Mouse (Mus musculus) adrenal gland, postnatal 36 days (tissue): ENCODE results near the gene Dzip1l. TPM values are rescaled to one million over a fixed set of nuclear protein-coding genes. Genes with fewer than 3 reads are reported as not detected.
"Not testable (repeated sequence)": the region's sequence is repeated elsewhere in the genome, so short reads cannot be mapped to it uniquely, and the experiment has no call there.

Source experiments
- DNase-seq, 2 experiments: peaks; one replicate each; pipeline ENCODE4 v3.0.0; 2021; ENCODE audit warnings: mixed read lengths in 1 of 2
- long read RNA-seq, 2 experiments: library from polyadenylated mRNA; stranded (forward); transcript quantifications; one replicate each; pipeline ENCODE4 v2.0.0; 2021; ENCODE audit warnings: borderline sequencing depth in 2 of 2
- total RNA-seq, 2 experiments: library from RNA; stranded (reverse); gene quantifications; 2 replicates each; pipeline ENCODE4 v1.2.3; 2021

The Dzip1l gene
- total RNA-seq, result 1 to 10 TPM; 4.5 to 4.6 TPM
- long read RNA-seq, experiment 1, partial matches to known transcripts, result 1 of 2 reads
- long read RNA-seq, experiment 1, other reads (novel, unspliced or antisense), result 1 of 2 reads
- long read RNA-seq, experiment 2, result 0 reads

- peak; percentile 72 to 80 for DNase-seq
Observed at GRCm38 (mm10) chr9:99629281-99630011, at the start of gene Dzip1l. Gene Dzip1l (plus strand): TSS chr9:99629496.

- peak; percentile 13 to 58 for DNase-seq
Observed at GRCm38 (mm10) chr9:99580655-99581054, 48.6 kb upstream of the Dzip1l start.

DNA sequence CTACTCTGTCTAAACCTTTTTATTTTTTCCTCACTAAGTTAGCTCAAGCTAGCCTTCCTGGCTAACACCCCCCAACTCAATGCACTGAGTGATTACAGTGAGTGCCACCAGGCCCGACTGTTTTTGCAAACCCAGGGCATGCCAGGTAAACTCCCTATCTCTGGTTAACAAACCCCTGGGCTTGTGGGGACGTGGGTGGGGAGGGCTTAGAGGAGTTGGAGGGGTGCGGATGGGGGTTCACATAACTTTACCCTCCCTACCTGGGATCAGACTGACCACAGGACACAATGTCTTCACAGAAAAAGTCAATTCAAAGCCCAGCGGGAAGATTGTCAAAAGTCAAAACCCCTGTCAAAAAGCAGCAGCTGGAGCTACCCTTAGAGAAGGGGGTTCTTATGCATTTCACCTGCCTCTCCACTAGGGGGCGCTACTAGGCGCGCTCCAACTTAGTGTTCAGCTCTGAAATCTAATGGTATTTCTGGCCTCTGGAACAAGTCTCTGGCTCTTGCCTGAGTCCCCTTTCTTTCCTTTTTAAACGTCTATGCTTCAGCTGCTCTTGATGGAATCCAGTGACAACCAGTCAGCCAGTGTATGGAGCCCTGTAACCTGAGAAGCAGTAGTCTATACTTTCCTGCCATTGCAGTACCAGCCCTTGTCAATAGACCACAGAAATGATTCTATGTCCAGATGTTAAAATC, 41.6 kb upstream of the Dzip1l start:
- peak; percentile 73 to 79 for DNase-seq

DNA sequence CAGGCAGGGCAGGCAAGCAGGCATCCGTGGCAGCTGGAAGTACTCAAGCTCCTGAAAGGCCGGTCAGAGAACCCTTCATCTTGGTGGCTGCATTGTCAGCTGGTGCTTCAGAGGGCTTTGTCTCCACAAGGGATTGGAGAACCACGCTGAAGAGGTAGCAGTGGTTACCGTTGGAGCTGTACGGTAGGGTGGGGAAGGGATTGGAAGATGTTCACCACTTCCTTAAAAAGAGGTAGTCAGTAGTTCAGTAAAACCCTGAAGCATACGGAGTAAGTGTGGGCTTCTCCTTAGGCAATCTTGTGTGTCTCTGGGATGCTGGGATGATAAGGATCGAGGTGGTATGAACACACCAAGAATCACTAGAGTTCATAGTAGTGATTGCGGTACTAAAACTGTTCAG, 38.2 kb upstream of the Dzip1l start:
- no peak for DNase-seq

DNA sequence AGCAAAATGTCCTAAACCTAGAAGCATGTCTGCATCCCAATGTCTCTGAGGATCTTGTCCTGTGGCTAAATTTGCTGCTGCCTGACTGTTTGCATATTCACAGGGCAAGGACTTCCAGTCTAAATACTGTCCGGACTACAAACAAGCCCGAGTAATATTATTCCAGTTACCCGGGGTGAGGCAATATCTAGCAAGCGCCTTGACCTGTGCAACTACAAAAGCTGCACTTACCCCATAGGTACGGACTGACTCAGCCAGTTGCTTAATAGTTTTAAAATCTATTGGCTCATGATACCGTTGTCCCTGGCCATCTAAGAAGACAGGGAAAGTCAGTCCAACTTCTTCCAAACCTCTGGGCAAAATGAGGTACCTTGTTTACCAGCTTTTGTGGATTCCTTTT, 30.2 kb upstream of the Dzip1l start:
- not testable (repeated sequence) for DNase-seq

DNA sequence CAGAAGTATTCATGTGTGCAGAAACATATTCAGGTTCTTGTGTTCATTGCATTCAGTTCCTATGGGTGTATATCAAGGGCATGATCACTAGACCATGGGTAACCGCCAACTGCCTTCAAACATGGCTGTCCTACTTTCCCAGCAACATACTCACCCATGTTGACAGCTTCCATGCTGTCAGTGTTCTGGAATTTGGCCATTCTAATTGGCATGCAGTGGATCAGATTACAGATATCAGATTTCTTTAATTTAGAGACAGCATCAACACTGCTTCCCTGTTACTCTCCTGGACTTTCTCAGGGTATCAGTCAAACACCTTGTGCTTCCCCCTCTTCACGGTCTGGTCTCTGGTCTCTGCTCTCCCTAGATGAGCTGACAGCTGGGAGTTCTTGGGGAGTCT, 25.7 kb upstream of the Dzip1l start:
- DNase-seq, result no peak

DNA sequence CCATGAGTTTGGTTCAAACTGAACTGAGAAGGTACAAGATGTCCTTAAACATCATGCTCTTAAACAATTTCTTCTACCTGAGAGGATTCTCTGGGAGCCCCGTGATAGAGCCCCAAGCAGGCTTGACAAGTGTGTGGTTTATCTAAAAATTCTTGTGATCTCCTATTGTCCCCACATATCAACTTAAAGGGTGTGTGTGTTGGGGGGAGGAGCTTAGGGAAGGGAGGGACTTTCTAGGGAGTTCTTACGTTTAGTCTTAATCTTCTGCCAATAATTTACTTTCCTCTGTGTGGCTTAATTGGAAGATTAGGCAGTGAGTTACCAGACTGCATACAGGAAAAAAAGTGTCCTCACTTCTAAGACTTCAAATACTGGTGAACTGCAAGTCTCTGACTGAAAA, 17.1 kb upstream of the Dzip1l start, which contains the start of gene A4gnt:
Gene A4gnt, plus strand, starts transcription at position 301 of the 400 bp plus-strand sequence.
- DNase-seq, result no peak

DNA sequence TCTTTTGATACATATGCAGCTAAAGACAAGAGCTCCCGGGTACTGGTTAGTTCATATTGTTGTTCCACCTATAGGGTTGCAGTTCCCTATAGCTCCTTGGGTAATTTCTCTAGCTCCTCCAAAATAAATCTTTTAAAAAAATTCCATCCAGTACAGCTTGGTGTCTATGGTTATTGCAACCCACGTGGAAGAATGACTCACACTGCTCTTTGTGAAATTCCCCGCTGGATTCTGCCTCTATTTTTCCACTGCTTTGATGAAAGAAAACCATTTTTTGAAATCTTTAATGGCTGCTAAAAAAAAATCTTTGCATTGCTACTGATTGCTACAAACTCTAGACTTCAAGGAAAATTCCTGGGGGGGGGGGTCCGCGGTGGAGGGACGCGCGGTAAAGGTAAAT, 9.6 kb upstream of the Dzip1l start:
- no peak for DNase-seq

- DNase-seq, result no peak
Observed at GRCm38 (mm10) chr9:99620196-99620595, 9.1 kb upstream of the Dzip1l start.

- no peak for DNase-seq
Observed at GRCm38 (mm10) chr9:99622034-99622433, 7.3 kb upstream of the Dzip1l start.

- DNase-seq, result no peak
Observed at GRCm38 (mm10) chr9:99622966-99623365, 6.3 kb upstream of the Dzip1l start.

DNA sequence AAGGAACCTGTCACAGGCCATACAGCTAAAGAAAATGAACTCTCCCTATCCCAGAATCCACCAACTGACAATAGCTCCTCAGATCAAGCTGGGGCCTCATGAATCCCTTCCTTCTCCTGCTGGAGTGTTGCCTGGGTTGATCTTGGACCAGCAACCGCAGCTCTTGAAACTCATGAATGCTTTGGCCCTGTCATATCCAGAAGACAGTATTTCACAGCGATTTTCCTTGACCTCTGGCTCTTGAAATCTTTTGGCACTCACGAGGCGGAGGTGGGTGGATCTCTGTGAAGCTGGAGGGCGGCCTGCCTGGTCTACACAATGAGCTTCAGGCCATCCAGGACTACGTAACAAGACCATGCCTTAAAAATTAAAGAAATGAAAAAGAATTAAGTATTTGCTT, 5.2 kb upstream of the Dzip1l start:
- peak; percentile 47 to 63 for DNase-seq

- DNase-seq, result no peak
Observed at GRCm38 (mm10) chr9:99628581-99628980, 715 bp upstream of the Dzip1l start.

- peak; percentile 15 to 40 for DNase-seq
Observed at GRCm38 (mm10) chr9:99630071-99630470, 775 bp downstream of the Dzip1l start.

DNA sequence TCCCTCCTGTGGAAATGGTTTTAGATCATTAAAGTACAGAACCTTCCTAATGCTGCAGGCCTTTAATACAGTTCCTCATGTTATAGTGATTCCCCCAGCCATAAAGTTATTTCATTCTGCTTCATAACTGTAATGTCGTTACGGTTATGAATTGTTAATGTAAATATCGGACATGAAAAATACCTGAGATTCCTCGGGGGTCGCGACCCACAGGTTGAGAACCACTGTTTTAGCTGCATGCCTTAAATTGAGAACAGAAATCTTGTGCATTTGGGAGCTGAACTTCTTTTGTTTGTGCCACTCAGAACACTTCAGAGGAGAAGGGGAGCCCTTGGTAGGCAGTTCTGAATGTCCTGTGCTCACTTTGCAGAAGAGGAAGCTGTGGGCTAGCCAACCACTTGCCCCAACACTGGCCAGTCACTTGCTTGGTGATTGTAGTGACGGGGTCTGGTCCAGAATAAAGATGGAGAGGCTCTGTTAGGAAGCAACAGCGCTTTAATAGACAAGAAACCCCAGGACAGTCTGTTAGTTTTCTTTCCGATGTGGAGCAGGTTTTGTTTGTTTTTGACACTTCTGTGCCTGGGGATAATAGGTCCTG, 1.3 kb downstream of the Dzip1l start:
- DNase-seq, result no peak

- no peak for DNase-seq
Observed at GRCm38 (mm10) chr9:99631781-99632180, 2.5 kb downstream of the Dzip1l start.

DNA sequence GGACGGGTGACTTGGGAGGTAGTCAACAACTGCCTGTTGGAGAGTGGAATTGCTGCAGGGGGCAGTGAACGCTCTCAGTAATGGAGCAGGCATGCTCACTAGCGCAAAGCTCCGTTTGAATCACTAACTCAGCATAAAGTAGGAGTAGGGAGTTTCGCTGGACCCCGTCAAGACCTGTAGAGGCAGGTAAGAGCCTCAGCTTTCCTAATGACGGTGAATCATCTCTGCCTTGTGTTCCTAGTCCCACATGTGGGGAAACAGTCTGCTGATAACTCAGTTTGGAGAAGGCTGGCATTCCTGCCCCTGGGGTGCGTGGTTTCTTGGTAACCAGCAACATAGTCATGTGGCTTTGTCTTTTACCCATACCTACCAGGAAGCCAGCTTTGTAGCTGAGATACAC, 3.0 kb downstream of the Dzip1l start:
- no peak for DNase-seq

DNA sequence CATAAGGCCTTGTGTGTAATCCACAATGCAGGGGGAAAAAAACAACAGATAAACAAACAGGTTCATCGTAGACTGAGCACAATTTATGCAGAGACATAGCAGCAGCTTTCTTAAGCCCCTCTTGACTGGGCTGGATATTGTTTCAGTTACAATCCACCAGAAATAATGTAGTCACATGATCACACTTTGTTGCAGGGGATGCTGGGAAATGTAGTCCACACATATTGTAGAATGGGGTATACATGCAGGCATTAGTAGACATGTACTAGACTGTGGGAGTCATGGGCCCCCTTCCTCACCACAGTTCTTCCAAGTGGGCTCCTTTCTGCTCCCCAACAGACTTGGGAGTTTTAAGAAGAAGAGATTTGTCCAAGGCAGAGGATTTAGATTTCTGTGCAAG, 7.5 kb downstream of the Dzip1l start:
- DNase-seq, result no peak

DNA sequence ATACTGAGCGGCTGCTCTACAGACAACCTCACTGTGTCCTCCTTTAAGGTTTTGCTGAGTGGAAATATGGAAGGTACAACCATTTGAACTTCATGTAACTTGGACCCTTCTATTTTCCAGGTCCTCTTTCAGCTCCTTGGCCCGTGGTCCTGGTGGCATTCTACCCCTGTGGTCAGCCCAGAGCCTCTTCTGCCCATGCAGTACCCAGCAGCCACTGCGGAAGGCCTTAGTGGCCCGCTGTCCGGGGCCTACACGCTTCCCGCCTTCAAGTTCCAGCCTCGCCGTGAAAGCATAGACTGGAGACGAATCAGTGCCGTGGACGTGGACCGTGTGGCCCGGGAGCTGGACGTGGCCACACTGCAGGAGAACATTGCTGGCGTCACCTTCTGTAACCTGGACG, 7.9 kb downstream of the Dzip1l start:
- no peak for DNase-seq

GRCm38 (mm10) chr9:99637736-99638135, 8.4 kb downstream of the Dzip1l start:
- no peak for DNase-seq

DNA sequence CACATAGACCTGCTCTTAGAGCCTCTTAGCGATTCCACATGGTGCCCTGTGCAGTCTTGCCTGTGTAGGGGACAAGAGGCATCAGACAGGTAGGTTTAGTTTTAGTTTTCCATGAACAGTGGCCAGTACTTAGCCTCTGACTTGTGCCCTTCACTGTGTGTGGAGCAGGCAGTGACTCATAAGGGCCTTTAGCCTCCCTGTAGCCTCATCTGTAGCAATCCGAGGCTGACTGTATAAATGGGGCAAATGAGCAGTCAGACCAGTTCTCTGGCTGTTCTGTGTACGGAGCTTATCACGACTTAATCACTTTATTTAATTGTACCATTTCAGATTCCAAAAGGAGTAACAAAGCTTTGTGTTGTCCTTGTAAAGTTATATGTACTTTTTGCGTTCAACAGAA, 10.7 kb downstream of the Dzip1l start:
- no peak for DNase-seq

- no peak for DNase-seq
Observed at GRCm38 (mm10) chr9:99645416-99645815, 16.1 kb downstream of the Dzip1l start.

GRCm38 (mm10) chr9:99646102-99646501, 16.8 kb downstream of the Dzip1l start:
- DNase-seq, result no peak
